Mouse (Mus musculus): ENCODE results near the gene Cab39.
"Not testable (repeated sequence)": the region's sequence is repeated elsewhere in the genome, so short reads cannot be mapped to it uniquely, and the experiment has no call there.

Gene Cab39

DNA sequence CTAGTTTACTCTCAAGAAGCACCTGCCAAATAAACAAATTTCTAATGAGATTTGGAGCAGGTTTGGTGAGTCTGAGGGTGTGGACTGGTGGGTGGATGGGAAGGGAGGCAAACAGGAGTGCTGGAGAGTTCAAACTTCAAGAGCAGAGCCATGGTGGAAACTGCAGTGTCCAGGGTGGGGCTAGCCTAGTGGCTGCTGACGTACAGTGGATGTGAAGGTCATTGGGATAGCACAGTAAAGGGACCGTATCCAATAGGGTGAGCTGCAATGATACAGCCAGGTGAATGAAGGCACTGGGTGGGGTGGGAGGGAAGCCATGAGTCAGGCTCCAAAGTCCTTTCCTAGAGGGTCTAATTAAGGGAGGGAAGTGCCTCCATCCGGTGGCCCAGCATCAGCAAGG is 2.7 kb upstream of the Cab39 start:
- DNase-seq (ENCODE audit: low spot score in 2 of 2) = no peak

DNA sequence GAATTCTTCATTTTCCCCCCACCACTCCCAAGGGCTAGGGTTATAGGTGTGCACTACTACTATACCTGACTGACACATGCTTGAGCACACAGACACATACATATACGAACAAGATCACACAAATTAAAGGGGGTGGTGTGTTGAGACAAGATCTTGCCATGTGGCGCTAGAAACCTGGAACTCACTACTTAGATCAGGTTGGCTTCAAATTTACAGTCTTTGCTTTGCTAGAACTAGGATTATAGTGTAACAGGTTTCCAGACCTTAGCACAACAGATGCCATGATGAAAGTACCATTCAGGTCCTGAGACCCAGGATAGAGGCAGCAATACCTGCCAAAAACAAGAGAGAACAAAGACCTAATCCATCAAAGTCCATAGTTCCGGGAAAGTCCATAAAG is 1.8 kb upstream of the Cab39 start:
- DNase-seq (ENCODE audit: low spot score in 2 of 2) = no peak

DNA sequence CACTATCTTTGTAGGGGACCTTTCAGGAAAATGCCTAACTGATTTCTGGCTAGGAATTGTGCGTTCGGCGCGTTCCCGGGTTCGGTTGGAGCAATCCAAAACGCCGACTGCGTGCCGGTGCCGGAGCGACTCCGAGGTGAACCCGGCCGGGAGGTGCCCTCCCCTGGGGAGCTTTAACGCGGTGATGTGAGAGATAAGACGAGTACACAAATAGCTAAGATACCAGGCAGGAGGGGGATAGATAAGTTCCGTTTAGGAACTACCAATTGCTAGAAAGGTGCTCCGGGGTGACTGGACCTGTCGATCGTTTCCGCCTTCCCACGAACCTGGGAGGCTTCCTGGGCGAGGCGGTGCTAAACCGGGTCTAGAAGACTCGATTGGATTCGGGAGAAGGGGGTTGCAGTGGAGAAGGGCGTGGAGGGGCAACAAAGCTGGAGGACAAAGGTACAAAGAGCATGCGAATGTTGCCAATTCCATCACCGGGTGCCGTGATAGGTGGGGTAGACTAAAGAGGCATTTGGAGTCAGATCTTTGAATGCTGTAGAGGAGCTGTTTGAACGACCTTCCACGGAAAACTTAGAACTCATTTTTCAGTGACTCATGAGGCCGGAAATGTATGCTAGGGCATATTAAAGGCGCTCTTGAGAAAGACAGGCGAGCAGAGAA is 998 bp downstream of the Cab39 start:
- DNase-seq (ENCODE audit: low spot score in 2 of 2) = peak in 1 of 2 experiments; percentile 26

DNA sequence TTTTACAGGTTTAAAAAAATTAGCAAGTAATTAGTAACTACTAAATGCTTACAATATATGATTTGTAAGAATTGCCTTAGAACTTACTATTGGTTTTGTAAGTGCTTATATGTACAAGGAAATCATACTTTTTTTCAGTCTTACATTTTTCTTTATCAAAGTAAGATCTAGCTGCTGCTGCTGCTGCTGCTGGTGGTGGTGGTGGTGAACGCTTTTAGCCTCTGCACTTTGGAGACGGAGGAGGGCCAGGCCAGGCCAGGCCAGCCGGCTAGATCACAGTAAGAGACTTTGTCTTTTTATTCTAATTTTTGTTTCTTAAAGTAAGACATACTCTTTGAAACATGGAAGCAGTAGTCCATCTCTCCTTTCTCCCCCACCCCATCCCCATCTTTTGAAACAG is 2.0 kb downstream of the Cab39 start:
- no peak for DNase-seq (ENCODE audit: low spot score in 2 of 2)

DNA sequence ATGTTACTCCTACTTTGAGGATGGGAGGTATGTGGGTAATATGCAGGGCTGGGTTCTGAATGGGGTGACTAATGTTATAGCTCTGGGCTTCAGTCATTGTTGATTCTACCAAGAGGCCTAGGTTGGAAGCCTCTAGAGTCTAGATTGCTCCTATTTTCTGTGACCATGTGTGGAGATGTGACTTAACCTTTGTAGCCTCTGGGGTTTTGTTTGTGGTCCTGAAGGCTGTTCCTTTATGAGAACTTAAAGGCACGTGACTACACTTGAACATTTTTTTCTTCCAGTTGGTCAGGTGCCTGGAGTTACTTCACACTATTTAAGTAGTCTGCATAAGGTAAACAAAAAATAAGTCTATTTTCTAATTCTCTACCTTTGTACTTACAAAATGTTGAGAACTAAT is 6.5 kb downstream of the Cab39 start:
- no peak for DNase-seq (ENCODE audit: low spot score in 2 of 2)

DNA sequence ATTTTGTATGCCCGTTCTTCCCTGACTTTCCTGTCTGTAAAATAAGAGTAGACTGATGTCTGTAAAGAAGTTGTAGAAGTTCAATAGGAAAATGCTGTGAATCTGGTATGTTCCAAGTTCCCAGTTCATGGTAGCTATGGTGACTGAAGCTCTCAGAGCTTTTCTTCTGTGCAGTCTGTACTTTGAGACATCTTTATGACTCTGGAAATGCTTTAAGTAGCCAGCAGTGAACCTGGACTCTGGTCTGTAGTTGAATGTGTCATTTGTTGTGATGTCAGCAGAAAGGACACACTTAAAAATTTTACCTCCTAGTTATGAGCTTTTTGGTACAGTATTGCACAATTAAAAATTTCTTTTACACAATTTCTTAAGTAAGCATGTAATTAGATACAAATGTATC is 9.3 kb downstream of the Cab39 start:
- no peak for DNase-seq (ENCODE audit: low spot score in 2 of 2)

DNA sequence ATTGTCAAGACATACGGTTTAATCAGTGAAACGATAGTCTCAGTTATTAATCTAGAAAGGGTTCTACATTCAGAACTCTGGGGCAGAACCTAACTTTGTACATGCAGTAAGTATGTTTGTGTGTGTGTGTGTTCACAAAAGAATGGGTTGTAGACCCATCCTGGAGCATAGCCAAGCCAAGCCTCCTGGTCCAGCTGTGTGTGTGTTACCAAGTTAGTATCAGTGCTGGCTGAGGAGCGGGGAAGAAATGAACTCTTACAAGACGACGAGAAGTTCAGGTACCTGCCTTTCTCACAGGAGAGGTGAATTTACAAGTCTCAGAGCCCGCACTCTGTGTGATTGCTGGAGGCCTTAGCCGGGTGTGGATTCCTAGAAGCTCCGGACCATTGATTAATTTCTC is 11.3 kb downstream of the Cab39 start:
- DNase-seq (ENCODE audit: low spot score in 2 of 2) = no peak

DNA sequence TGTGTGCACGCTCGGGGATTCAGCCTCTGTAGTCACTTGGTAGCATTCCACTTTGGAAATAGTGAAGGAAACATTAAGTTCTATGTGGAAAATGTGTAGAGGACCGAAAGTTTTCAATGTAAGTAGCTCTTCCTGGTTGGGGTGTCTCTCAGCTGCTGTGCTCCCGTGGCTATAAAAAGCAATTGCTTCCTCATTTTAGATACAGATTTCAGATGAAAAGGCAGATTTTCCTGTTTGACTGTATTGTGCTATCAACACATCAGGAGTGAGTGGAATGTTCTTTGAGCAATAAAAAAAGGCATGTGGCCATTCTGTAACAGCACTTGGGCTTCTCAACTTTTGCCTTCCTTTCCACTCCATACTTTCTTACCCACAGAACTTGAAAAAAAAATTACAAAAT is 16.0 kb downstream of the Cab39 start:
- no peak for DNase-seq (ENCODE audit: low spot score in 2 of 2)

DNA sequence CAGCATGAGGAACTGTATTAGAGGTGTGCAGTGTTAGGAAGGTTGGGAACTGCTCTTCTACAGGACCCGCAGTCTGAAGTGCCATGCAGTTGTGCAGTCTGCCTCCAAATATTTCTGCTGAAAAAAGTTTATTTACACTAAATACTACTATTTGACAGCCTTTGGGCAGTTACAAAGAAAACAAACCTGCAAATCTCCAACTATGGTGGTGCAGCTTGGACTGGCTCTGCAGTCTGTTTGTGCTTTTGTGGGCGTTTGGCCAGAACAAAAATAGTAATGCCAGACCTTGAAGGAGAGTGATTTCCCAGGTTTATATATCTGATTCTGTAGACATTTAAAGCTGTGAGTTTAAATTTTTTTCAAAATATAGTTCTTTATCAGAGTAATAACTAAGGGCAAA is 17.1 kb downstream of the Cab39 start:
- no peak for DNase-seq (ENCODE audit: low spot score in 2 of 2)

DNA sequence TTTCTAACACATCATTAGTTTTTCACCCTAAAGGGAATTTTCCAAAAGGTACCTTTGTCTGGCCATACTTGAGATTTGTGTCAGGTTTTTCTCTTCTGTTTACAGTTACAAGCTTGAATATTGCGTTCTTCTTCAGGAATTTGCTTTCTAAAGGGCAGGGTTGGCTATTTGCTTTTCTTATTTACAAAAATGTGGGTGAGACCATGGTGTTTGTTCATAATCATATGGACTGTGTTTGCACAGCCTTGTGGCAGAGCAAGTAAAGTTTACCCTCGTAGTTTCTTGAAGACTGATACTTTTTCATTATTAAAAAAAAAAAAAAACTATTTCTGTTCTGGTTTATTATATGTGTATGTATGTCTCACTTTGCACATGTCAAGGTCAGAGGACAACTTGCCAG is 17.5 kb downstream of the Cab39 start:
- DNase-seq (ENCODE audit: low spot score in 2 of 2) = no peak

DNA sequence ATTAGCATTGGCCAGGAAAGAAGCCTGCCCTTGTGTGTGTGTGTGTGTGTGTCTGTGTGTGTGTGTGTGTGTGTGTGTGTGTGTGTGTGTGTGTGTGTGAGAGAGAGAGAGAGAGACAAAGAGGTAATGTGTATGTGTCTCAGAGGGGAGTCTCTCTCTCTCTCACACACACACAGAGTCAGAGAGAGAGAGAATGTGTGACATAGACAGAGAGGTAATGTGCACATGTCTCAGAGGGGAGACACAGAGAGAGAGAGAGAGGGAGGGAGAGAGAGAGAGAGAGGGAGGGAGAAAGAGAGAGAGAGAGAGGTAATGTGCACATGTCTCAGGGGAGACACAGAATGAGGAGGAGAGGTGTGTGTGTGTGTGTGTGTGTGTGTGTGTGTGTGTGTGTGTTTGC is 21.0 kb downstream of the Cab39 start:
- not testable (repeated sequence) for DNase-seq (ENCODE audit: low spot score in 2 of 2)

DNA sequence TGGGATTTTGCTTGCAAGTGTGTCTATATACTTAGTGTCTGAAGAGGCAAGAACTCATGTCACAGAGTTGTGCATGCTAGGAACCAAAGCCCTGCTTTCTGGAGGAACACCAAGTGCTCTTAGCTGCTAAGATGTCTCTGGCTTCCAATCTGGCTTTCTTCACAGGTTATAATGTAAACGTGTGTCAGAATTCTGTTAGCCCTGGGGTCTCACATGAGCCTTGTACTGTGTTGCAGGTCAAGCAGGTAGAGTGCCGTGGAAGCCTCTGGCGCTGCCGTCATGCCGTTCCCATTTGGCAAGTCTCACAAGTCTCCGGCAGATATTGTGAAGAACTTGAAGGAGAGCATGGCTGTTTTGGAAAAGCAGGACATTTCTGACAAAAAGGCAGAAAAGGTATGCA is 24.9 kb downstream of the Cab39 start:
- no peak for DNase-seq (ENCODE audit: low spot score in 2 of 2)

DNA sequence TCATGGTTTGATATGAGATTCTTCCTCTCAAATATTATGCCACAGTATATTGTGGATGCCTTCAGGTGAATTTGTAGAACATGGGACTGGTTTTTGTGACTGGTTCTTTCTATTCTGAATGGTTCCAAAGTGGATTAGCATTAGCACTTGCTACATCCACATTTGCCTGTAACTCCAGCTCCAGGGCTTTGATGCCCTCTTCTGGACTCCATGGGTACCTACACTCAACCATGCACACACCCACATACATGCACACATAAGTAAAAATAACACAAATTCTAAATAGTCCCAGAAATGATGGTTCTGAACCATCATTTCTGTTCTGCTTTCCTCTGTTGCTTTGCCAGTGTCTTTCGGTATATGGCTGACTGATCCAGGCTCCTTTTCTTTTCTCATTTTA is 26.5 kb downstream of the Cab39 start:
- DNase-seq (ENCODE audit: low spot score in 2 of 2) = no peak

DNA sequence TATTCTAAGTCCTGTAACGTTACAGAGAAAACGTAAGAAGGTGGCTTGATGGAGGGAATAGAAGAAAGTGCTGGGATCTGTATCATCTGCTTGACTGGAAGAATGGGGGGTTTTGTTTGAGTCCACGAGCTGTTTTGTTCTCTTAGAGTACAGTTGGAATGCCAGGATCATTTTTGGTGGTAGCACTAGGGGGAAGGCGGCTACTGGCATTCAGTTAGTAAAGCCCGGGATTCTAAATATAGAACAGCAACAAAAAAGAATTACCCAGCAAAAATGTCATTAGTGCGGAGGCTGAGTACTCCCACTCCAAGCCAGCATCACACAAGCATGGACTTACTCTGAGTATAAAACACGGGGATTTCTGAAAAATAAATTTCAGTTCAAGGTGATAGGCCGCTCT is 29.0 kb downstream of the Cab39 start:
- no peak for DNase-seq (ENCODE audit: low spot score in 2 of 2)

DNA sequence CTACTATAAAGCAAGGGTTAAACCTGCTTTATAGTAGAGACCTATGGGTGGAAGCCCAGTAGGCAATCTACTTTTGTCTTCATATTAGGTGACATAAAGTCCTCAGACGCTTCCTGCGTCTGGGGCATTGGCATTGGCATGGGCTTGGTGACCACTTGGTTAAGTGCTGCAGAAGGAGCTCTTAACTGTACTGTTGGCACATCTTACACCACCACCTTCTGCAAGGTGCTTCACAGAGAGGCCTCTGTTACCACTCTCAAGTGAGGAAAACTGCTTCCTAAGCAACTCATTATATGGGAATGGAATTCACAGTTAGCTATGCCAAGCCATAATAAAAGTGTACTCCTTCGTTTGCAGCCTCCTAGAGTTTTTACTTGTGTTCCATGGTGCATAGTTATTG is 31.7 kb downstream of the Cab39 start:
- DNase-seq (ENCODE audit: low spot score in 2 of 2) = no peak

DNA sequence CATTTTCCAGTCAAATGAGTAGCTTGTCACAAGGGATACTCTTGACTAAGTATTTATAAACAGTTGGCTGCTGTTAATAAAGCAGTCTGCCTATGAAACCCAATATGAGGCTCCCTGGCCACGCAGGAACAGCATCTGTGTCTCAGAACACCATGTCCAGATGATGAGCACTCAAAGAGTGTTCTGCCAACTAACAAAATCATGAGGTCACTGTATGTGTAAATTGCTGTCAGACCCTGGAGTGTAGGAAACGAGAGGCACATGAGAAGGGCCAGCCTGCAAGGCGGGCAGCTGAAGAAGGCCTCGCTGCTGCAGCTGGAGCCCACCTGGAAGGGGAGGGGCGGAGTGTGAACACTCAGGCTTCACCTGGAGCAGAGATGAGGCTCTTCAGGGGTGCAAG is 33.9 kb downstream of the Cab39 start:
- DNase-seq (ENCODE audit: low spot score in 2 of 2) = no peak

DNA sequence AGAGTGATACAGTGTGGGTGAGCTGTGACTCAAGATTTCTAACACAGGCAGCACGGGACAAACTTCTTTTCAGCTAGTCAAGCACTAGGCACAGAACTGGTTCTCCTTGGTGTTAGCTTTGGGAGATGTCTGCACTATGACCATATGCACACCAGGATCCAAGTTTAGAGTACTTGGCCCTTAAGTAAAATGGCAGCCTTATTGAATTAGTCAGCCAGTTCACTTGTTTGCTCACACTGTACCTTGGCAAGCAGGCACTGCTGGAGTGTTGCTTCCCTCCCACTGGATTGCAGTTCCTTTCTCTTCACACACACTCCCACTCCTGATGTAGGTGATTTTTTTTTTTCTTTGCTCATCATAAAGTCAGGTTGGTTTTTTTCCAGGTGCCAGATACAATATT is 35.8 kb downstream of the Cab39 start:
- no peak for DNase-seq (ENCODE audit: low spot score in 2 of 2)

DNA sequence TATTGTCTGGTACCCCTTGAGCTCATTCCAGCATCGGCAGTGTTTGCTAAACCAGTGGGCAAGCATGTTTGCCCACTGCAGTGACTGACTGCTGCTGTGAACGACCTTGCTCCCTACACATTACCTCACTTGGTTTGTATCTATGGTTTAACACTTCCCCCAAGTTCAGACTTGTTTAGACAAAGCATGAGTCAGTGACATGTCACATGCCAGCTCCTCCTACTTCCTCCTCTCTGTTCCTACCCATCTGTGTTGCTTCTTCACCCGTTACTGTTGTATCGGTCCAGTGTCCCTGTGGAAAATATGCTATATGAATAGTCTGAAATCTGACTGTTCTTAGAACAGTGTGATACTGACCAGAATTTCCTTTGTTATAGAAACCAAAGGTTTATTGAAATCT is 44.8 kb downstream of the Cab39 start:
- no peak for DNase-seq (ENCODE audit: low spot score in 2 of 2)

DNA sequence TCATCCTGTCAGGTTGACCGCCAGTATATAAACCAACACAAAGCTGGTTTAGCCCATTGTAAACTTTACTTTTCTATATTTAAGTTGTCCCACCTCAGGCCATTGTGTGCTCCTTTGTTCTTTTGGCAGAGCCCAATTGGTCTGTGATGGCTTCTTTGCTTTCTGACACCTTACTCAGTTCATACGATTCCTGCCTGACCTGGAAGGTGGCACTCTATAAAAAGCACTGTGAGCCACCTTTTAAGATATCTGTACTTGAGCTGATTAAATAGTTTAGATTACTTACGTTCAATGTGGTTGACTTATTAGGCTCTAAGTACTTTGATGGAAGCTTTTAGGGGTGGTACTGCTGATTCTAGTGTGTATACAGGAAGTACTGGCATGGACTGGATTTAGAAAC is 46.1 kb downstream of the Cab39 start:
- no peak for DNase-seq (ENCODE audit: low spot score in 2 of 2)

DNA sequence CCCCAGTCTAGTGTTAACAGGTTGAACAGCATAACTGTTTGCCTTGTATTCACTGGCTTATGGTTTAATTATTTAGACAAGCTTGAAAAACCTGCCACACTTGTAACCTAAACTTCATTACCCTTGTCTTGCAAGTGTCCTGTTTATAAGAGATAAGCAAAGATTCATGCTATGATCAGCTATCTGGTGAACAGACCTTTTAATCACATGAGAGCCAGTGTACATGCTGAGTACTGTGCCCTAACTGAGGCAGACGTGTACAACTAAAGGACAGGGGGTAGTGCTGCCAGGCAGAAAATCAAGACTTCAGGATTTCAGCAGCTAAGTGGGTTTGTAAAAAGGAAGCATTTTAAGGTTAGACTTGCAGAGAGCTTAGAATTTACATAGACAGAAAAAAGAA is 46.5 kb downstream of the Cab39 start:
- no peak for DNase-seq (ENCODE audit: low spot score in 2 of 2)

DNA sequence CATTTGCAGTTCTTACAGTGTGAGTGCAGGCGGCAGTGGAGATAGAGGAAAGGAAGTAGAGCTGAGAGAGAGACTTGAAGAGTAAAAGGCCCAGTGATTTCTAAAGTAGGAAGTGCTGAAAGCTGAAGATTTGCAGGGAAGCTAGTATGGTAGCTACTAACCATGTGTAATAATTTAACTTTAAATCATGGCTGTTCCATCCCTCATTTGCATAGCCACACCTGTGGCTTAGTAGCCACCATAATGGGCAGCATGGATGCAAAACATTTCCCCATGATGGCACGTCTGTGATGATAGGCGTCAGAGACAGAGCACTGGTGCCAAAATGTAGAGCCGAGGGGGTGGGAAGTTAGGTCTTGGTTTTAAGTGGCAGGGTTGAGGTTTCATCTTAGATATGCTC is 47.2 kb downstream of the Cab39 start:
- no peak for DNase-seq (ENCODE audit: low spot score in 2 of 2)

DNA sequence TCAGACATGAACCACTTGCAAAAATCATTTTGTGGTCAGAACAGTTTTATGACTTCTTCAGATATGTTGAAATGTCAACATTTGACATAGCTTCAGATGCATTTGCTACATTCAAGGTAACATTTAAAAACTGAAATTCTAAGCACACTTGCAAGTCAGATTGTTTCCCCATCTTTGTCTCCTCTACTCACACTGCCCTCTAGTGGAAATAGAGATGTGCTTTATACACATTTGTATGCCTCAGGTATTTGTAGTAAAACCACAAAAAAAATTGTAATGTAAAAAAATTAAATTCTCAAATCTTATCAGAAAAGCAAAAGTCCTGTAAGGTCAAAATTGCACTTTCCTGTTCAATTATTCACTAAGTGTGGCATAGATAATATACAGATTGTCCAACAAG is 49.0 kb downstream of the Cab39 start:
- DNase-seq (ENCODE audit: low spot score in 2 of 2) = no peak

DNA sequence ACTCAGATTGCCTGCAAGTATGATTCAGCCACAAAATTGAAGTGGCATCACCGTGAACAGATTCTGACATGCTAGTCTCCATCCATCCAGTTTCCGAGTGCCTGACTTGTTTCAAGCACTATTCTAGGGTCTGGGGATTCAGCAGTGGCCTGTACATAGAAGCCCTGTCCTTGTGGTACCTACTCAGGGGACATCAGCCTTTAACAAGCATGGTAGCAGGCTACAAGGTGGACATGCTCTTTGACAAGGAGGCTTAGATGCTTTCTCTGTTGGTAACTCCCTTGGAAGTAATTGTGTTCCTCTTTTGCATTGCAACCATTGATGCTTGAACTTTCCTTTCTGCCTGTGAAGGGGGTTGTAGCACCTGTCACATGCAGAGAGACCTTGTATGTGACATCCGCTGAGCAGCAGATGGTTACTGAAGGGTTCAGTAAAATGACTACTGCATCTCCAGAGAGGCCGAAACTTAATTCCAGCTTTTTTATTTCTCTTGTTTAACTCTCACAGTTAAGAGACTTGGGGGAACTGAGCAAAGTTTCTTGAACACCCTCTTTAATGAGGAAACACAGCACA is 50.1 kb downstream of the Cab39 start:
- DNase-seq (ENCODE audit: low spot score in 2 of 2) = no peak

DNA sequence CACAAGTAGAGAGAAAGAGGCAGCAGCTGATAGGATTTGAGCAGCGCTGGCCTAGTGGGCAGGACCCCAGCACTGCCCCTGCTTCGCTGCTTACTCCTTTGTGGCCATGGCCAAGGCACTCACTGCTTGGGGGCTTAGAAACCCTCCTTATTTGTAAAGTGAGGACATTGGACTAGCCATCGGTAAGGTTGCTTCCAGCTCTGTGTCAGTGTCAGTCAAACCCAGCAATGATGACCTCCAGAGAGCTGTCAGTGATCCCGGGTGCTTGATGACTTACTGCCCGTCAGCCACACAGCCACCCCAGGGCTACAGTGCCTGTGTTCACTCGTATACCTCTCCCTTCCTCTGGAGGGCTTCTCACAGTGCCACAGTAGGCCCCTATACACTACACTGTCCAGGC is 51.7 kb downstream of the Cab39 start:
- no peak for DNase-seq (ENCODE audit: low spot score in 2 of 2)
